Mouse (Mus musculus): ENCODE measurements around the gene Tnfsf10.

GRCm38 (mm10) chr3:27290285-27290684 lies 26.5 kb upstream of the Tnfsf10 start:
- TF ChIP-seq CTCF (IDR thresholded peaks at IDR 0.05; ENCODE audit: low read depth): no peak
- no peak for TF ChIP-seq EP300 (IDR thresholded peaks at IDR 0.05; ENCODE audit: low read depth)
